Mouse (Mus musculus): ENCODE results near the gene Fam57a. TPM values are rescaled to one million over a fixed set of nuclear protein-coding genes. Genes with fewer than 3 reads are reported as not detected.
A peak's percentile ranks its signal among the peaks of the same experiment; 100 is the strongest.

The Fam57a gene
- total RNA-seq, 4 experiments from 2014 or later, result 2.0 to 3.0 (median 2.5) TPM

- DNase-seq (ENCODE audit: low spot score), result no peak
Observed at GRCm38 (mm10) chr11:76243811-76244546, 64.5 kb downstream of the Fam57a start.

- DNase-seq (ENCODE audit: low spot score), result no peak
Observed at GRCm38 (mm10) chr11:76246439-76246838, 67.0 kb downstream of the Fam57a start.

- no peak for DNase-seq (ENCODE audit: low spot score)
Observed at GRCm38 (mm10) chr11:76247239-76247638, 67.8 kb downstream of the Fam57a start.

- no peak for DNase-seq (ENCODE audit: low spot score)
Observed at GRCm38 (mm10) chr11:76252036-76252435, 72.6 kb downstream of the Fam57a start.

GRCm38 (mm10) chr11:76253145-76253917 lies 73.9 kb downstream of the Fam57a start:
- DNase-seq (ENCODE audit: low spot score), result peak; percentile 90

- DNase-seq (ENCODE audit: low spot score), result no peak
Observed at GRCm38 (mm10) chr11:76253918-76254264, 74.4 kb downstream of the Fam57a start.

- peak; percentile 39 for DNase-seq (ENCODE audit: low spot score)
Observed at GRCm38 (mm10) chr11:76255431-76256001, 76.0 kb downstream of the Fam57a start.

GRCm38 (mm10) chr11:76256129-76256528 lies 76.7 kb downstream of the Fam57a start:
- no peak for DNase-seq (ENCODE audit: low spot score)

- DNase-seq (ENCODE audit: low spot score), result no peak
Observed at GRCm38 (mm10) chr11:76257386-76257785, 77.9 kb downstream of the Fam57a start.

- DNase-seq (ENCODE audit: low spot score), result no peak
Observed at GRCm38 (mm10) chr11:76258511-76258910, 79.0 kb downstream of the Fam57a start.

GRCm38 (mm10) chr11:76260208-76261050 lies 81.0 kb downstream of the Fam57a start:
- DNase-seq (ENCODE audit: low spot score), result no peak

GRCm38 (mm10) chr11:76261224-76261623 lies 81.8 kb downstream of the Fam57a start:
- DNase-seq (ENCODE audit: low spot score), result no peak

GRCm38 (mm10) chr11:76262611-76263351 lies 83.3 kb downstream of the Fam57a start:
- no peak for DNase-seq (ENCODE audit: low spot score)

Other genes with a start within 250 kb of the Fam57a start
- 10 to 100 TPM in 1 of 4 experiments, 1 to 10 TPM in 3; 6.8 to 13.9 (median 7.5) TPM for gene Rph3al, start 241.2 kb upstream of the Fam57a start, total RNA-seq (2022)
- gene 1700016K19Rik, start 179.8 kb upstream of the Fam57a start, total RNA-seq (2022), result not detected
- 10 to 100 TPM; 21.5 to 40.9 (median 26.7) TPM for gene Rflnb, start 151.9 kb upstream of the Fam57a start, total RNA-seq (2022)
- gene Vps53, start within 50 bp of the Fam57a start, total RNA-seq (2022), result 10 to 100 TPM; 27.2 to 29.9 (median 29.5) TPM
- under 1 TPM in 3 of 4 experiments, not detected in 1; 0.50 to 0.68 (median 0.60) TPM for gene Dbil5, start 37.9 kb downstream of the Fam57a start, total RNA-seq (2022)
- gene Gemin4, start 38.0 kb downstream of the Fam57a start, total RNA-seq (2022), result 1 to 10 TPM; 2.5 to 4.6 (median 3.7) TPM
- 10 to 100 TPM; 23.7 to 28.3 (median 26.3) TPM for gene Mrm3, start 64.0 kb downstream of the Fam57a start, total RNA-seq (2022)
- 10 to 100 TPM; 38.8 to 46.4 (median 43.1) TPM for gene Glod4, start 64.1 kb downstream of the Fam57a start, total RNA-seq (2022)
- gene Nxn, start 219.5 kb downstream of the Fam57a start, total RNA-seq (2022), result 10 to 100 TPM in 3 of 4 experiments, 1 to 10 TPM in 1; 9.8 to 13.0 (median 11.0) TPM
- gene Timm22, start 227.3 kb downstream of the Fam57a start, total RNA-seq (2022), result 10 to 100 TPM; 32.9 to 54.5 (median 39.9) TPM